Mouse (Mus musculus): ENCODE data around the gene Slc25a21.
A peak's percentile ranks its signal among the peaks of the same experiment; 100 is the strongest.

The Slc25a21 gene

GRCm38 (mm10) chr12:56727631-56728030 is 469.6 kb downstream of the Slc25a21 start:
- no peak for DNase-seq

GRCm38 (mm10) chr12:56718707-56719051 is 478.6 kb downstream of the Slc25a21 start:
- DNase-seq: no peak

GRCm38 (mm10) chr12:56717971-56718706 is 479.1 kb downstream of the Slc25a21 start:
- DNase-seq: no peak

- DNase-seq: no peak
These were observed 496.3 kb downstream of the Slc25a21 start for GRCm38 (mm10) chr12:56701004-56701403.

GRCm38 (mm10) chr12:56699915-56700900 is 497.1 kb downstream of the Slc25a21 start:
- DNase-seq: peak; percentile 18 to 28

GRCm38 (mm10) chr12:56699351-56699750 is 497.9 kb downstream of the Slc25a21 start:
- peak in 1 of 2 experiments; percentile 32 for DNase-seq

GRCm38 (mm10) chr12:56698191-56698980 is 498.9 kb downstream of the Slc25a21 start:
- no peak for DNase-seq

- no peak for DNase-seq
These were observed 499.5 kb downstream of the Slc25a21 start for GRCm38 (mm10) chr12:56697785-56698184.

GRCm38 (mm10) chr12:56697011-56697740 is 500.1 kb downstream of the Slc25a21 start:
- peak in 1 of 2 experiments; percentile 14 for DNase-seq

- peak; percentile 20 to 33 for DNase-seq
These were observed 500.9 kb downstream of the Slc25a21 start for GRCm38 (mm10) chr12:56696174-56697010.

- DNase-seq: peak; percentile 66 to 78
These were observed 501.7 kb downstream of the Slc25a21 start for GRCm38 (mm10) chr12:56695358-56696173.

- no peak for DNase-seq
These were observed 502.3 kb downstream of the Slc25a21 start for GRCm38 (mm10) chr12:56694936-56695335.

- no peak for DNase-seq
These were observed 502.9 kb downstream of the Slc25a21 start for GRCm38 (mm10) chr12:56694361-56694760.

- DNase-seq: no peak
These were observed 503.7 kb downstream of the Slc25a21 start for GRCm38 (mm10) chr12:56693411-56694098.

- DNase-seq: no peak
These were observed 504.7 kb downstream of the Slc25a21 start for GRCm38 (mm10) chr12:56692536-56692935.

- DNase-seq: peak in 1 of 2 experiments; percentile 10
These were observed 505.7 kb downstream of the Slc25a21 start, which contains the start of gene Pax9 for GRCm38 (mm10) chr12:56691427-56692079. Gene Pax9 (plus strand): TSS chr12:56691767.

- DNase-seq: no peak
These were observed 506.3 kb downstream of the Slc25a21 start for GRCm38 (mm10) chr12:56691001-56691400.

GRCm38 (mm10) chr12:56690366-56690765 is 506.9 kb downstream of the Slc25a21 start:
- DNase-seq: no peak

- DNase-seq: peak; percentile 60 to 69
These were observed 507.5 kb downstream of the Slc25a21 start for GRCm38 (mm10) chr12:56689736-56690135.

Data from cerebellum, postnatal 10 days (tissue).